Mouse (Mus musculus): ENCODE results near the gene Kdm6b. TPM values are rescaled to one million over a fixed set of nuclear protein-coding genes. Genes with fewer than 3 reads are reported as not detected.

Kdm6b gene
- total and polyA plus RNA-seq, 2 experiments from 2014 or later = 15.0 to 30.2 TPM

- no peak overlapping the region for H3K4me2 ChIP-seq (ENCODE audit: low read depth)
- ATAC-seq (no peak), DNase-seq (no peak)
- TF ChIP-seq CTCF (IDR thresholded peaks at IDR 0.05; ENCODE audit: low read depth) = no peak
- H3K4me3 ChIP-seq (ENCODE audit: low read depth, low read length) = no peak overlapping the region
- H3K36me3 ChIP-seq (ENCODE audit: insufficient read depth) = no peaks in the 10 kb centered on the region
- no peaks in the 10 kb centered on the region for H3K27me3 ChIP-seq (ENCODE audit: insufficient read depth, low read length)
- H3K9me3 ChIP-seq (ENCODE audit: low read length) = no peaks in the 10 kb centered on the region
- no peak overlapping the region for H3K27ac ChIP-seq (ENCODE audit: low read depth, low read length)
- H3K9ac ChIP-seq = no peak overlapping the region
- H3K4me1 ChIP-seq (ENCODE audit: insufficient read depth) = no peaks in the 10 kb centered on the region
- WGBS = 66% methylated on average over 6 of the region's 6 CpGs
Observed at GRCm38 (mm10) chr11:69381356-69381755, 32.1 kb downstream of the Kdm6b start.

- H3K9me3 ChIP-seq (ENCODE audit: low read length) = no peaks in the 10 kb centered on the region
- no peak for TF ChIP-seq CTCF (IDR thresholded peaks at IDR 0.05; ENCODE audit: low read depth)
- no peaks in the 10 kb centered on the region for H3K4me1 ChIP-seq (ENCODE audit: insufficient read depth)
- H3K27ac ChIP-seq (ENCODE audit: low read depth, low read length) = no peak overlapping the region
- no peak overlapping the region for H3K9ac ChIP-seq
- ATAC-seq = no peak
- no peak overlapping the region for H3K4me3 ChIP-seq (ENCODE audit: low read depth, low read length)
- H3K36me3 ChIP-seq (ENCODE audit: insufficient read depth) = no peaks in the 10 kb centered on the region
- no peak for DNase-seq
- WGBS = 89% methylated on average over 3 of the region's 3 CpGs
- no peak overlapping the region for H3K4me2 ChIP-seq (ENCODE audit: low read depth)
- no peaks in the 10 kb centered on the region for H3K27me3 ChIP-seq (ENCODE audit: insufficient read depth, low read length)
Observed at GRCm38 (mm10) chr11:69379600-69379999, 33.9 kb downstream of the Kdm6b start.

GRCm38 (mm10) chr11:69377766-69378165 is 35.7 kb downstream of the Kdm6b start:
- TF ChIP-seq CTCF (IDR thresholded peaks at IDR 0.05; ENCODE audit: low read depth) = no peak
- ATAC-seq = no peak
- no peaks in the 10 kb centered on the region for H3K27me3 ChIP-seq (ENCODE audit: insufficient read depth, low read length)
- H3K4me3 ChIP-seq (ENCODE audit: low read depth, low read length) = no peak overlapping the region
- H3K4me2 ChIP-seq (ENCODE audit: low read depth) = no peak overlapping the region
- no peak for DNase-seq
- H3K4me1 ChIP-seq (ENCODE audit: insufficient read depth) = no peaks in the 10 kb centered on the region
- H3K36me3 ChIP-seq (ENCODE audit: insufficient read depth) = 0 out of 2 replicates have a peak, but pooled peaks cover 4% of the 10 kb centered on the region
- H3K9me3 ChIP-seq (ENCODE audit: low read length) = no peaks in the 10 kb centered on the region
- no peak overlapping the region for H3K9ac ChIP-seq
- H3K27ac ChIP-seq (ENCODE audit: low read depth, low read length) = no peak overlapping the region
- 73% methylated on average over 3 of the region's 3 CpGs for WGBS

- no peak for TF ChIP-seq CTCF (IDR thresholded peaks at IDR 0.05; ENCODE audit: low read depth)
- 89% methylated on average over 4 of the region's 4 CpGs for WGBS
Observed at GRCm38 (mm10) chr11:69375646-69376045, 37.8 kb downstream of the Kdm6b start.

GRCm38 (mm10) chr11:69373223-69373965 is 40.1 kb downstream of the Kdm6b start:
- Histone ChIP-seq H3K9ac (no peak overlapping the region), H3K4me3 (ENCODE audit: low read depth, low read length) (no peak overlapping the region), H3K27ac (ENCODE audit: low read depth, low read length) (peak overlapping the region; percentile 80; the same call in 1 of the 2 replicates), H3K9me3 (ENCODE audit: low read length) (no peaks in the 10 kb centered on the region), H3K36me3 (ENCODE audit: insufficient read depth) (0 out of 2 replicates have a peak, but pooled peaks cover 4% of the 10 kb centered on the region), H3K27me3 (ENCODE audit: insufficient read depth, low read length) (no peaks in the 10 kb centered on the region), H3K4me1 (ENCODE audit: insufficient read depth) (peaks cover 21% of the 10 kb centered on the region), H3K4me2 (ENCODE audit: low read depth) (no peak overlapping the region)
- TF ChIP-seq CTCF (IDR thresholded peaks at IDR 0.05; ENCODE audit: low read depth) = no peak
- WGBS = 91% methylated on average over 16 of the region's 16 CpGs
- ATAC-seq = no peak
- no peak for DNase-seq

More at GRCm38 (mm10) chr11:69375646-69376045, 37.8 kb downstream of the Kdm6b start:
- no peak overlapping the region for H3K4me2 ChIP-seq (ENCODE audit: low read depth)
- H3K9me3 ChIP-seq (ENCODE audit: low read length) = no peaks in the 10 kb centered on the region
- no peak overlapping the region for H3K4me3 ChIP-seq (ENCODE audit: low read depth, low read length)
- no peak overlapping the region for H3K9ac ChIP-seq
- H3K27me3 ChIP-seq (ENCODE audit: insufficient read depth, low read length) = no peaks in the 10 kb centered on the region
- peaks cover 19% of the 10 kb centered on the region for H3K4me1 ChIP-seq (ENCODE audit: insufficient read depth)
- 0 out of 2 replicates have a peak, but pooled peaks cover 4% of the 10 kb centered on the region for H3K36me3 ChIP-seq (ENCODE audit: insufficient read depth)
- no peak for ATAC-seq
- no peak for DNase-seq
- H3K27ac ChIP-seq (ENCODE audit: low read depth, low read length) = no peak overlapping the region

GRCm38 (mm10) chr11:69372780-69373170 is 40.7 kb downstream of the Kdm6b start:
- Histone ChIP-seq H3K4me2 (ENCODE audit: low read depth) (peak overlapping the region; percentile 42), H3K27me3 (ENCODE audit: insufficient read depth, low read length) (no peaks in the 10 kb centered on the region), H3K9me3 (ENCODE audit: low read length) (no peaks in the 10 kb centered on the region), H3K9ac (no peak overlapping the region), H3K27ac (ENCODE audit: low read depth, low read length) (peak overlapping the region; percentile 80; the same call in 1 of the 2 replicates), H3K4me3 (ENCODE audit: low read depth, low read length) (no peak overlapping the region), H3K4me1 (ENCODE audit: insufficient read depth) (peaks cover 21% of the 10 kb centered on the region), H3K36me3 (ENCODE audit: insufficient read depth) (0 out of 2 replicates have a peak, but pooled peaks cover 4% of the 10 kb centered on the region)
- TF ChIP-seq CTCF (IDR thresholded peaks at IDR 0.05; ENCODE audit: low read depth) = peak; percentile 64
- no peak for DNase-seq
- ATAC-seq = no peak
- WGBS = 62% methylated on average over 3 of the region's 3 CpGs

GRCm38 (mm10) chr11:69372056-69372779 is 41.3 kb downstream of the Kdm6b start:
- WGBS = 28% methylated on average over 12 of the region's 12 CpGs
- no peaks in the 10 kb centered on the region for H3K27me3 ChIP-seq (ENCODE audit: insufficient read depth, low read length)
- 0 out of 2 replicates have a peak, but pooled peaks have one; percentile 5 for ATAC-seq
- peak overlapping the region; percentile 80 for H3K27ac ChIP-seq (ENCODE audit: low read depth, low read length)
- H3K9ac ChIP-seq = peak overlapping the region; percentile 18; the same call in 1 of the 2 replicates
- H3K4me2 ChIP-seq (ENCODE audit: low read depth) = peak overlapping the region; percentile 42
- peak; percentile 78 for DNase-seq
- no peak overlapping the region for H3K4me3 ChIP-seq (ENCODE audit: low read depth, low read length)
- 0 out of 2 replicates have a peak, but pooled peaks cover 4% of the 10 kb centered on the region for H3K36me3 ChIP-seq (ENCODE audit: insufficient read depth)
- no peak for TF ChIP-seq CTCF (IDR thresholded peaks at IDR 0.05; ENCODE audit: low read depth)
- peaks cover 21% of the 10 kb centered on the region for H3K4me1 ChIP-seq (ENCODE audit: insufficient read depth)
- no peaks in the 10 kb centered on the region for H3K9me3 ChIP-seq (ENCODE audit: low read length)
